Mouse (Mus musculus) C2C12 (cell line): ENCODE data around the gene Olfm1. TPM values are rescaled to one million over a fixed set of nuclear protein-coding genes. Genes with fewer than 3 reads are reported as not detected.

Source experiments
- H3K27me3 ChIP-seq: one replicate; pipeline ENCODE4 v1.6.1; 2011; ENCODE audit not compliant: control insufficient read depth, insufficient read depth, insufficient read length
- H3K36me3 ChIP-seq: one replicate; pipeline ENCODE4 v1.6.1; 2011; ENCODE audit not compliant: control insufficient read depth, insufficient read depth
- H3K4me3 ChIP-seq: one replicate; pipeline ENCODE4 v1.5.1; 2011; ENCODE audit warnings: mild to moderate bottlenecking, control low read depth; ENCODE audit not compliant: poor library complexity, insufficient read depth, severe bottlenecking
- H3K79me2 ChIP-seq: one replicate; pipeline ENCODE4 v1.6.1; 2011; ENCODE audit not compliant: control insufficient read depth, insufficient read depth
- H3K79me3 ChIP-seq: one replicate; pipeline ENCODE4 v1.6.1; 2011; ENCODE audit warnings: low read depth, control low read depth
- H3ac ChIP-seq: one replicate; pipeline ENCODE3; 2011; ENCODE audit warnings: low read depth; ENCODE audit not compliant: control insufficient read depth, insufficient read length
- CEBPB ChIP-seq: IDR thresholded peaks from one replicate; pipeline ENCODE4 v1.6.1; 2011; ENCODE audit warnings: low read depth, mild to moderate bottlenecking, control low read depth, moderate library complexity
- CTCF ChIP-seq: IDR thresholded peaks from one replicate; pipeline ENCODE4 v1.5.1; 2011; ENCODE audit not compliant: control insufficient read depth, insufficient read depth, insufficient read length
- FOSL1 ChIP-seq: IDR thresholded peaks from one replicate; pipeline ENCODE4 v1.8.0; 2011; ENCODE audit warnings: mild to moderate bottlenecking, low read length; ENCODE audit not compliant: poor library complexity, insufficient read depth, severe bottlenecking
- MAX ChIP-seq: IDR thresholded peaks from one replicate; pipeline ENCODE4 v1.6.1; 2011; ENCODE audit warnings: mild to moderate bottlenecking, control low read depth
- MYOD1 ChIP-seq: IDR thresholded peaks from one replicate; pipeline ENCODE4 v1.6.1; 2011; ENCODE audit warnings: low read depth; ENCODE audit not compliant: control insufficient read depth, insufficient read length
- MYOG ChIP-seq: IDR thresholded peaks from one replicate; pipeline ENCODE4 v1.6.1; 2011; ENCODE audit not compliant: control insufficient read depth, insufficient read length; ENCODE audit errors: extremely low read depth
- USF1 ChIP-seq: IDR thresholded peaks from one replicate; pipeline ENCODE4 v1.6.1; 2011; ENCODE audit warnings: low read depth, mild to moderate bottlenecking, control low read depth, moderate library complexity
- polyA plus RNA-seq: library from polyadenylated mRNA; unstranded; fragments of >200 nt; fragmentation: generic; extraction: Trizol; gene quantifications from one replicate; pipeline ENCODE4 v1.2.1, GENCODE M21; 2012; ENCODE audit warnings: missing spikeins

The Olfm1 gene
- polyA plus RNA-seq, 1 experiment, result 55.2 TPM

GRCm38 (mm10) chr2:28228364-28228763, 35.6 kb downstream of the Olfm1 start:
- H3K36me3 ChIP-seq, result peaks cover 21% of the 10 kb centered on the region
- H3K27me3 ChIP-seq, result no peaks in the 10 kb centered on the region
- no peak overlapping the region for H3K4me3 ChIP-seq
- H3K79me2 ChIP-seq, result no peaks in the 10 kb centered on the region
- no peak overlapping the region for H3ac ChIP-seq
- TF ChIP-seq USF1 (no peak), CTCF (no peak), MYOD1 (peak; percentile 89), FOSL1 (no peak), MYOG (no peak), CEBPB (no peak), MAX (no peak)
- H3K79me3 ChIP-seq, result no peaks in the 10 kb centered on the region

GRCm38 (mm10) chr2:28235129-28235528, 42.3 kb downstream of the Olfm1 start:
- no peaks in the 10 kb centered on the region for H3K79me3 ChIP-seq
- H3K27me3 ChIP-seq, result no peaks in the 10 kb centered on the region
- H3K36me3 ChIP-seq, result peaks cover 6% of the 10 kb centered on the region
- no peak overlapping the region for H3ac ChIP-seq
- no peaks in the 10 kb centered on the region for H3K79me2 ChIP-seq
- H3K4me3 ChIP-seq, result no peak overlapping the region
- no peak for TF ChIP-seq FOSL1
- no peak for TF ChIP-seq MYOG
- TF ChIP-seq CEBPB, result no peak
- no peak for TF ChIP-seq USF1
- no peak for TF ChIP-seq CTCF
- TF ChIP-seq MYOD1, result no peak
- TF ChIP-seq MAX, result no peak

- no peak overlapping the region for H3ac ChIP-seq
- H3K36me3 ChIP-seq, result no peaks in the 10 kb centered on the region
- no peak for TF ChIP-seq MAX
- no peaks in the 10 kb centered on the region for H3K79me2 ChIP-seq
- no peak overlapping the region for H3K4me3 ChIP-seq
- H3K27me3 ChIP-seq, result no peaks in the 10 kb centered on the region
- H3K79me3 ChIP-seq, result no peaks in the 10 kb centered on the region
Measured at GRCm38 (mm10) chr2:28236447-28236846, 43.7 kb downstream of the Olfm1 start.

GRCm38 (mm10) chr2:28239616-28240015, 46.8 kb downstream of the Olfm1 start:
- no peaks in the 10 kb centered on the region for H3K27me3 ChIP-seq
- no peaks in the 10 kb centered on the region for H3K36me3 ChIP-seq
- no peak overlapping the region for H3K4me3 ChIP-seq
- no peaks in the 10 kb centered on the region for H3K79me3 ChIP-seq
- H3ac ChIP-seq, result no peak overlapping the region
- TF ChIP-seq USF1 (no peak), FOSL1 (no peak), CTCF (no peak), MYOD1 (no peak), MYOG (no peak), CEBPB (no peak), MAX (no peak)
- no peaks in the 10 kb centered on the region for H3K79me2 ChIP-seq

- Histone ChIP-seq H3K79me2 (no peaks in the 10 kb centered on the region), H3K27me3 (no peaks in the 10 kb centered on the region), H3K4me3 (no peak overlapping the region), H3K36me3 (no peaks in the 10 kb centered on the region), H3K79me3 (no peaks in the 10 kb centered on the region), H3ac (no peak overlapping the region)
- TF ChIP-seq MYOD1 (no peak), CTCF (no peak), MAX (no peak), FOSL1 (no peak), MYOG (no peak)
Measured at GRCm38 (mm10) chr2:28240920-28241319, 48.1 kb downstream of the Olfm1 start.

GRCm38 (mm10) chr2:28241520-28242221, 48.9 kb downstream of the Olfm1 start:
- Histone ChIP-seq H3K27me3 (no peaks in the 10 kb centered on the region), H3K4me3 (no peak overlapping the region), H3K79me3 (no peaks in the 10 kb centered on the region), H3K79me2 (no peaks in the 10 kb centered on the region), H3ac (no peak overlapping the region), H3K36me3 (no peaks in the 10 kb centered on the region)
- TF ChIP-seq MAX, result no peak
